Mouse (Mus musculus) adrenal gland, adult 2 months (tissue): ENCODE results near the gene Gm17655. TPM values are rescaled to one million over a fixed set of nuclear protein-coding genes. Genes with fewer than 3 reads are reported as not detected.
"Not testable (repeated sequence)": the region's sequence is repeated elsewhere in the genome, so short reads cannot be mapped to it uniquely, and the experiment has no call there.

Experiments
- DNase-seq: peaks from one replicate; pipeline ENCODE4 v3.0.0; 2021
- long read RNA-seq: library from polyadenylated mRNA; stranded (forward); transcript quantifications from one replicate; pipeline ENCODE4 v2.0.0, GENCODE M21; 2021
- polyA plus RNA-seq: library from polyadenylated mRNA; depleted of rRNA; stranded (reverse); fragments of >200 nt; gene quantifications from 2 replicates; pipeline ENCODE4 v1.2.3, GENCODE M21; 2012; rRNA removed
- total RNA-seq, 2 experiments: library from RNA; stranded (reverse); gene quantifications; 2 replicates each; pipeline ENCODE4 v1.2.3; 2021

The Gm17655 gene
- 1 to 10 TPM; 4.8 to 9.2 TPM for total RNA-seq
- not detected in 2 replicates for polyA plus RNA-seq
- long read RNA-seq: 0 reads

DNA sequence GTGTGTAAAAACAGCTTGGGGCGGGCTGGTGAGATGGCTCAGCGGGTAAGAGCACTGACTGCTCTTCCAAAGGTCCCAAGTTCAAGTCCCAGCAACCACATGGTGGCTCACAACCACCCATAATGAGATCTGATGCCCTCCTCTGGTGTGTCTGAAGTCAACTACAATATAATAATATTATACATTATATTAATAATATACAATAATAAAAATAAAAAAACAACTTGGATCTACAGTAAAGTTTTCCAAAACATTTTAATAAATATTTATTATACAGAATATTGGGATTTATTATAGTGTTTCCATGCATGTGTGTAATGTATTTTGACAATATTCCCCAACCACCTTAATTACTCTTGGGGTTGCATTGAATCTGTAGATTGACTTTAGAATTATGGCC, at the start of gene Gm17655:
TSS of gene Gm17655 (minus strand) at position 101 of the 400 bp plus-strand sequence.
- DNase-seq: not testable (repeated sequence)

DNA sequence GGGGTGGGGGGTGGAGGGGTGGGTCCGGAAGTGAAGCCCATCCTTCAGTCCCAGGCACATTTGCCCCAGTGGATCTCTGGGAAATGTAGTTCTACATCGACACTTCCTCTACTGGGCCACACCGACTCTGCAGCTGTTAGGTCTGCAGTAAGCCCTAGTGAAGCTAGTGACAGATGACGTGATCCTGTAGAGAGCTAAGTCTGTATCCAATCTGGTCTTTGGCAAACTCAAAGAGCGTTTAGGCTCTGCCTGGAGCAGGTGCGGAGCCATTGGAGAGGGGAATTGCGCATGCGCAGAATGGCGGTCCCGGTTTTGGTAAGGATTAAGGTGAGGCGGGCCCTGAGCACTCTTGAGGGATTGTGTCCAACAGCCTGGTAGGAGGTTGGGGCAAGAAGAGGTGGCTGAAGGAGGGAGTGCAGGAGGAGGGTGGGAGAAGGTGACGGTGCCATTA, 37.7 kb upstream of the Gm17655 start, which contains the start of gene Zfp605:
TSS of gene Zfp605 (plus strand) at position 102 of the 451 bp plus-strand sequence.
- peak; percentile 91 for DNase-seq

DNA sequence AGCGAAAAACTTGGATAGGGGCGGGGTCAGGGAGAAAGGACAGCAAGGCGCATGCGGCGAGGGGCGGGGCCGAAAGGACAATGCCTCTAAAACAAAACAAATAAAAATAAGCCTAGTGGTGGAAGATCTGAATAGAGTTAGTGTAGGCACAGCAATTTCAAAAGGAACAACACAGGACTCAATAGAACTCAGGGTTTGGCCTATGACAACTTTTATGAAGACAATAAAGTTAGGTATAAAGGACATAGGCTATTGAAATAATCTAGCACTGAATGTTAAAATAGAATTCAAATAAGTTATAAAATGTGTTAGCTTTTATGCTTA, 36.0 kb upstream of the Gm17655 start:
- DNase-seq: no peak

DNA sequence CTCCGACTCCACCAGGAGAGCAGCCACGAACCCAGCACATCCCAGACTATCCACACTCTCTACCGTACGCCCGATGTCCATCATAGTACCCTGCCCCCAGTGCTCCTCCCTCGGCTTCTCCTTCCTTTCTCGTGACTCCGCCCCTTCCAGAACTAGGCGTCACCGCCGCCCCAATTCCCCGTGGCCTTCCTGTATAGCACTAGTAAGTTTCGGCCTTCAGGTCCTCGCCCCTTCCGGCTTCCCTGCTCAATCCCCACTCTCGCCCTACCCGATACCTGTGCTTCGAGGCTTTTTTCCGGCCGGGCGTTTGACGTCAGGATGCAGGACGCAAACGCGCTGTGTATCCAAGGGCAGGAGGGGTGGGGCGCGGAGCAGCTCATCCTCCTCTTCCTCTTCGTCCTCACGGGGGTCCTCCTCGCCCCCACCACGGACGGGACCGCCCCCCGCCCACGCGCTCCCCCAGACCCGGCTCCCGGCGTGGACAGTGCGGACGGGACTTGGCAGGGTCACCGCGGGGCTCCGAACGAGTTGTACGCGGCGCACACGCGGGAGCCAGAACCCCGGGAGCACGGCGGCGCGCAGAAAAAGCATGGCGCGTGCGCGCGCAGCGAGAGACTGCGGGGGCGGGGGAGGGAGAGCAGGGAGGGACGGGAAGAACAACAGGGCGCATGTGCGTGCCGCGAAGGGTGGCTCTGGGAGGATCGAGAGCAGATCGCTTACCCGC, 35.4 kb upstream of the Gm17655 start, which contains the start of gene Gtpbp6:
TSS of gene Gtpbp6 (minus strand) at position 617 of the 724 bp plus-strand sequence.
- peak; percentile 97 for DNase-seq

DNA sequence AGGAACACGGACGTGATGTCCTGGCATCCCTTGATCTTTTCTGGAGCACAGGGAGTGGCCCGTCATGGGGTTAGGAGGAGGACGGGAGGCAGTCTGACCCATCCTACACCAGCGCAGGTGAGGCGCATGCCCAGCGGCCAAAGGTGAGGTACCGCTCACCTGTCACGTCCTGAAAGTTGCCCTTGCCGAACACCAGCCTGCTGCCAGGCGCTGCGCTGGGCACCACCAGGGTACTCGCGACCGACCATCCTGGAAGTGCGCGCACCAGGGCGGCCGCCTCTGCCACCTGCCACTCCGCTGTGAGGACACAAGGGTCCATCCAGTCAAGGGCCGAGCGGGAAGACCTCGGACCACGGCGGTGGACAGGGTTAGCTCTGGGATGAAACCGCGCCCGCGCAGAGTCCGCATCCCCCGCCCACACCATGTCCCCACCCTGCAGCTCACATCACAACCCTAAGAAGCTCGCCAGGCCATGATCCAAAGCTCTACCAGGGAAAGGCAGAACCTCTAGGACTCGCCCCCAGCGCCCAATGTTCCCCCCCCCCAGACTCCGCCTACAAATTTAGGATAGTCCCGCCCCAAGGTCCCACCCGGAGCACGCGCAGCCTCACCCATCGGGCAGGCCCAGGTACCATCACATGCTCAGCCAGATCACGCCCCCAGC, 34.7 kb upstream of the Gm17655 start:
- DNase-seq: no peak

DNA sequence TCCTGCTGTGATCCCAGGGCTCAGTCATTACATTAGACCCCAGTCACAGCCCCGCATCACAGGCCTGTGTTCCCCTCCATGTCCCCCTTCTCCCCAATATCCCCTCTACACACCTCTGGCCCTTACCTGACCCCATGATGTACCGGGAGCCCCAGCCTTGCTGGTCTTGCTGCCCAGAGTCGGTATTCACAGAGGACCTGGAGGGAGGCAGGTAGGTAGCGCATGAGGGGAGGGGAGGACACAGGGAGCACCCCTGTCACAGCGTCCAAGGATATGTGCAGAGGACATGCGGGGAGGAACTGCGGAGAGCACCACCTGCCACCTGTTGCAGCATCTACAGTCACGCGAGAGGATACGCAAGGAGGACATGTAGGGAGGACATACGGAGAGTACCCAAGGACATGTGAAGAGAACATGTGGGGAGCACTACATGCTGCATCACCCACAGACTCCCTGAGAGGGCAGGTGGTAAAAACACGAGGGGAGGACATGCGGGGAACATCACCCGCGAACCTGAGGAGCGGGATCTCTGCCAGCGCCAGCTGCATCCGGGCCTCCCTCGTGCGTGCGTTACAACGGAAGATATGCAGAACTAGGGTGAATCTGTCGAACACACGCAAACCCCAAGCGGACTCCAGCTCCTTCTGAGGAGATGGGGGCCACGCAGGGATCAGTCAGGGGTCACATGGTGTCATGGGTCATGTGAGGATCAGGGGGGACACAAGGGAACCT, 34.0 kb upstream of the Gm17655 start:
- peak; percentile 10 for DNase-seq

DNA sequence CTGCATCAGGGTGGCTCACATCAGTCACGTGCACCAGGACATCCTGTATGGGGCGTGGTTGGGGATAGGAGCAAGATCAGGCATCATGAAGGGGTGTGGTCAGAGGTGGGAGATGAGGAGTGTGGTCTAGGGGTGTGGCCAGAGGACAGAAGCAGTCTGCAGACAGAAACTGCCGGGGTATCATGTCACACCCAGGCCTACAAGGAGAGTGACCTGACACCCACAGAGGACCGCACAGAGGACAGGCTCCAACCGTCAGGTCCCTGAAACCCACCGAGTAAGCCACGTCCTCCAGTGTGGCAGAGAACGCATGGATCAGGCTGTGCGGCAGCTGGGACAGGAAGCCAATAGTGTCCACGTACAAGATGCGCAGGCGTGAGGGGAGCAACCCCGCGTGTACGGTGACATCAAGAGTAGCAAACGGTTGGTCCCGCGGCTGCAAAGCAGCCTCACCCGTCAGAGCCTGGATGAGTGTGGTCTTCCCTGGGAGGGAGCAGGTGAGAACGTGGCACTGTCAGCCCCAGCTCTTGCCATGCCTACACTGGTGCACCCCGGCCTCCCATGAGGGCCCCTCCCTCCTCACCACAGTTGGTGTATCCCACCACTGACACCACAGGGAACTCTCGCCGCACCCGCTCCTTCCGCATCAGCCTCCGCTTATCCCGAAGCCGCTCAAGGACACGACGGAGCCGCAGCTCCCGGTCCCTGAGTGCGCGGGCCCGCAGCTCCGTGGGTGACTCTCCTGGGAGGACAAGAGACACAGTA, 32.5 kb upstream of the Gm17655 start:
- peak; percentile 12 for DNase-seq

DNA sequence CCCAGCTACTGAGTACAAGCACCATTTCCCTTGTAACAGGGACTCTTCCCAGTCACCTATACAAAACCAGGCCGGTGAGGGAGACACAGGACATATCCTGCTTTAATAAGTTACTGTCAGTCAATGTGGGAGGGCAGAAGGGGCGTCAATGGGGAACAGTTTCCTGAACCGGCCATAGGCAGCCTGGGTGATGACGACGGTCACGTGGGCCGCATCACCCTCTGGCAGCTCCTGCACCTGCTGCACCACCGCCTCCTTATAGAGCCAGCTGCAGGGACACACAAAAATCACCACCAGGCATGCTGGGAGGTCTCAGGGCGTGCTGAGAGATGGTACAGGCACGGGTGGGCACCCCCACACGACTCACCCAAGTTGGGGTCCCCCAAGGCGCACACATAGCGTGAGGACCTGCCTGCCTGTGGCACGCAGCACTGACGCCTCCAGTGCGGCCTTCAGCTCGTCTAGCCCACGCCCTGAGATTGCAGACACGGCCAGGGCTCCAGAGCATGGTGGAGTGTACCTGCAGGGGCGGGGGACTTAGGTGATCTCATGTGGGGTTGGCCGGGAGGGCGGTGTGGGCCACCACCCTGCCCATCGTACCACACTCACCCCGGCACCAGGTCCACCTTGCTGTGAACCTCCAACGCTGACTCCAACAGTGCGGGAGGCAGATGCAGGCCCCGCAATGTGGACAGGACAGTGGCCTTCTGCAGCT, 31.7 kb upstream of the Gm17655 start:
- no peak for DNase-seq

DNA sequence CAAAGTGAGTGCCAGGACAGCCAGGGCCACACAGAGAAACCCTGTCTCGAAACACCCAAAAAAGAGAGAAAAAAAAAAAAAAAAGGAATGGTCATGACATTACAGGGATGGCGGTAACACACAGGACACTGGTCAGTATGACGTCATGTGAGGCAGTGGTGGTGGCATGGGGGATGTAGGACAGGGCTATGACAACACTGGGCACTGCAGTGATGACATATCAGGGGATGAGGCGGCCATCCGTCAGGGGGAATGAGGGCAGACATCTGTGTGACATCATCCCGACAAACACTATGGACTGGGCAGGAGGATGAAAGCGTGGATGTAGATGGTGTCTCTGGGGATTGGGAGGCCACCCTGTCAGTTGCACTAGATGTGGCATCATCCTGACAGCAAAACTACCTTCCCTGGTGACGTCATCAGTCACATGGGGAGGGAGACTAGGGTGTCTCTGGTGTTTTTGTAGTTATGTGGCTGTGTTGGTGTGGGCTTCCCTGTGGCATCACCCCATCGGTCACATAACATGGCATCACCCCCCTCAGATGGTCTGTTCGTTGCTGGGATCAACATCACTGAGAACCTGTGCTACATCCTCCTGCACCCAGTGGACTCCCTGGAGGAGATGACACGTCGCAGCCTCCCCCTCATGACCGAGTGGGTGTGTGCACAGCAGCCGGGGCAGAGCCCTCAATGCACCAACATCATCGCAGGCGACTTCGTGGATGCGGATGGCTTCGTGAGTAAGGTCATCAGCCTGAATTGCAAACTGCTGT, 30.7 kb upstream of the Gm17655 start:
- no peak for DNase-seq

DNA sequence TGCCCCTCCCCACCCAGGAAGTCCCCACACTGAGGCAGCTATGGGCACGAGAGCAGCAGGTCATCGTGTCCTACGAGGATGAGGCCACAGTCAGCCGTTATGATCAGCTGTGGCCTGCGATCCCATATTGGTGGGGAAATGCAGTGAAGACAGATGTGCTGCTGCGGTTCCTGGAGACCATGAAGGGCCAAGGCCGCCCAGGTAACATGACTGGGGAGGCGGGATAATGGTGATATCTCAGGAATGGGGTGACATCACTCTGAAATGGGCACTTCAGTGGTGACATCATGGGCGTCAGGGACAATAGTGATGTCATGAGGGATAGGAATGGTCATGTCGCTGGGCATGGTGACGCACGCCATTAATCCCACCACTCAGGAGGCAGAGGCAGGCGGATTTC, 30.1 kb upstream of the Gm17655 start:
- DNase-seq: no peak

DNA sequence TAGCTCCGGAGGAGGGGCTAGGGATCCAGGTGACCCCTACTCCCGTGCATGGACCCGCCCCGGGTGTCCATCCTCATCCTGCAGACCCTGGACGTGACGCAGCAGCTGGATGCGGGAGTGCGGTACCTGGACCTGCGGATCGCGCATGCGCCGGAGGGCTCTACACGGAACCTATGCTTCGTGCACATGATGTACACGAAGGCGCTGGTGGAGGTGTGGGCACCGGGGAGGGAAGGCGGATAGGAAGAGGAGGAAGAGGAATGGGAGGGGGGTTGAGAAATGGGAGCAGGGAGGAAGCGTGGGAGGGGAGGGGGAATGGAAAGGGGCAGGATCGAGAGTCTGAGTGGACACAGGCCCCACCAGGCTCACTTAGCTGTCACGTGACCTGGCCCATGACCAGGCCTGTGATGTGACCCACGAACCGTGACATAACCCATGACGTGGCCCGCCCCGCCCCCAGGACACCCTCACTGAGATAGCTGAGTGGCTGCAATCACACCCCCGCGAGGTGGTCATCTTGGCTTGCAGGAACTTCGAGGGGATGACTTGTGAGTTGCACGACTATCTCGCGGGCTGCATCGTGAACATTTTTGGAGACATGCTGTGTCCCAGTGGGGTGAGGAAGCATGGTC, 29.5 kb upstream of the Gm17655 start:
- peak; percentile 47 for DNase-seq

DNA sequence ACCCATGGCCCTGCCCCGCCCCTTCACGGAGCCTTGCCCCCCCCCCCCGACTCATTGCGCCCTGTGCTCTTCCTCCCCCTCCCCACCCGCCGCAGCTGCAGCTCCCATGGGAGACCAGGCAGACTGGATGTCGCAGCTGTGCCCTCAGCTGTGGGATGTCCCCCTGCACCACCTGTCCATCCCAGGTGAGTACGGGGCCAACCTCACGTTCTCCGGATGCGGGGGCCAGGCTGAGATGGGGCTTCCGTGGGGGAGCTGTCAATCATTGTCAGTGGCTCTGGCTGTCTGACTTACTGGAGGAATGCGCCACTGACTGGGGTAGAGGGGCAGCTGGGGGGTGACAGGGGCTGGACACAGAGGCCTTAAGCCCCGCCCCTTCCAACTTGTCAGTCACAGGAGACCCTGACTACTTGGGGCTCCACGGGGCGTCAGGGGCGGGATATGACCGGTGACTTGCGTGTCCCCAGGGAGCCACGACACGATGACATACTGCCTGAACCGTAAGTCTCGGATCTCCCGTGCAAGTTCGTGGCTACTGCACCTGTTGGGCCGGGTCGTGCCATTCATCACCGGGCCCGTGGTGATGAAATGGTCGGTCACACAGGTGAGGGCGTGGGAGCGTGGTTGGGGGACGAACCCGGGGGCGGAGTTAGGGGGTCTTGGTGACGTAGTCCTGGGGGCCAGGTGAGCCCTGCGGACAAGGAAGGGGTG, 28.8 kb upstream of the Gm17655 start:
- DNase-seq: peak; percentile 9

DNA sequence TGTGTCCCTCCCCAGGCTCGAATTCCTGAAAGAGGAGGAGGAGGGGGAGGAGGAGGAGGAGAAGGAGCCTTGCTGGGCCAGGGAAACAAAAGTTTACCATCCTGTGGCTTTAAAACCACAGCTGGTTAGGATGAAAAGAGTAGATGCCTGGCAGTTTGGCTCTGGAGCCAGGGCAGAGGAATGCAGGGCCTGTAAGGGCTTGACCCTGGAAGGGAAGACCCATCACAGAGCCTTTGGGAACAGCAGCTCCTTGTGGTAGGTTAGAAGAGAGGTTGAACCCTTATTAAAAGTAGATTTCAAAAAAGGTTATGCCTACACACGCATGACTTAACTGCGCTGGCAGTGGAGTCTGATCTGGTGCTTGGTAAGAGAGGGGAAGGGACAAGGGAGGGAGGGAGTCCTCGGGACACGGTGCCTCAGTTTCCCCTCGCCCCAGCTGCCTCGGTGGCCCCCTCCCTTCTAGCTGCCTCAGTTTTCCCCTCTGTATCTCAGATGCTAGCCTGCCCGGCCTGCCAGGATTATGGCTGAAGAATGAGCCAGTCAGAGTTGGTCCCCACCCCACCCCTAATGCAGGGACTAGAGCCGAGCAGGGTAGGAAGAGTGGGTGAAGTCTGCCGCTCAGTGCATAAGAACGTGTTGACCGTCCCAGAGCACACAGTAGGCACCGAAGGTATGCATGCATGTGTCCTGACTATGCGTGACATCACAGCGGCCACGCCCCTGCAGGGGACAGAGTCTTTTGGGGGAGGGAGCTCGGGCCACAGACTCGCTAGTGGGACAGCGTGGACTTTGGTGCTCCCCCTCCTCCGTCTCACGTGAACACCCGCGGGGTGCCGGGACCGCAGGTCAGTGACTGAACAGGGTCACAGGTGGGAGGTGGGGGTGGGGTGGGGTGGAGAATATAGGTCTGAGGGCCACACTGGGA, 27.6 kb upstream of the Gm17655 start, which contains the start of gene Plcxd1:
TSS of gene Plcxd1 (plus strand) at position 314 of the 925 bp plus-strand sequence.
- no peak for DNase-seq

DNA sequence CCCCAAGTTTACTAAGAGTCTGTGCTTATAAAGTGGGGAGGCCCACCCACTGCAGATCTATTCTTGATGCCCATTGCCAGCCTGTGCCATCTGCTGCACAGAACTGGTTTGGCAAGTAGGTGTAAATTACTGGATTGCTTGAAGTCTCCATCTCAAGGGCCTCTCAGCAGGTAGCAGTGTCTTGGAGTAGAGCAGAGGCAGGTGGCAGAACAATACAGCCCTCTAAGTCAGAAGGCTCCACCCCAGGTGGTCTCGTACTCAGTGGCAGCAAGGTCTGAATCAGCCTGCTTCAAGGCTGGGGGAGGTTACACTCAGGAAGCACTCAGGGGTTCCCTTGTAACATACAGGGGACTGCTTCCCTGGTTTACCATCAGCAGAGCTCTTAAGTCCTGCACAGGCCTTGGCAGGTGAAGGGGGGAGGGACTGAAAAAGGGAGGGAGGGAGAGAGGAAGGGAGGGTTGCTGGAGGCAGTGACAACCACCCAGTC, 26.7 kb upstream of the Gm17655 start:
- DNase-seq: no peak

DNA sequence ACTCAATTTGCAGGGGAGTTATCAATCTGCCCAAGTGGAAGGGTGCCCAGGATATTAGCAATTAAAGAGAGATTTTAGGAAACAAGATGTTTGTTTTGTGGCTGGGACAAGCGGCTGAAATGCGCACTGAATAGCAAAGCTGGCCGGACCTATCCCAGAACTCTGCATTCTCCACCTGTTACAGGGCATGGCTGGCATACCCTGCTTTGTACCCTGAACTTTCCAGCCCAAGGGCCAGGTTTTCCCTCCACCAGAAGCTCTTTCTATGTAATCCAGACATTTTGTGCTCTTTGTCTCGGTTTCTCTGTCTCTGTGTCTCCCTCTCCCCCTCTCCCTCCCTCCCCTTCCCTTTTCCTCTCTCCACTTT, 22.5 kb upstream of the Gm17655 start:
- DNase-seq: no peak

DNA sequence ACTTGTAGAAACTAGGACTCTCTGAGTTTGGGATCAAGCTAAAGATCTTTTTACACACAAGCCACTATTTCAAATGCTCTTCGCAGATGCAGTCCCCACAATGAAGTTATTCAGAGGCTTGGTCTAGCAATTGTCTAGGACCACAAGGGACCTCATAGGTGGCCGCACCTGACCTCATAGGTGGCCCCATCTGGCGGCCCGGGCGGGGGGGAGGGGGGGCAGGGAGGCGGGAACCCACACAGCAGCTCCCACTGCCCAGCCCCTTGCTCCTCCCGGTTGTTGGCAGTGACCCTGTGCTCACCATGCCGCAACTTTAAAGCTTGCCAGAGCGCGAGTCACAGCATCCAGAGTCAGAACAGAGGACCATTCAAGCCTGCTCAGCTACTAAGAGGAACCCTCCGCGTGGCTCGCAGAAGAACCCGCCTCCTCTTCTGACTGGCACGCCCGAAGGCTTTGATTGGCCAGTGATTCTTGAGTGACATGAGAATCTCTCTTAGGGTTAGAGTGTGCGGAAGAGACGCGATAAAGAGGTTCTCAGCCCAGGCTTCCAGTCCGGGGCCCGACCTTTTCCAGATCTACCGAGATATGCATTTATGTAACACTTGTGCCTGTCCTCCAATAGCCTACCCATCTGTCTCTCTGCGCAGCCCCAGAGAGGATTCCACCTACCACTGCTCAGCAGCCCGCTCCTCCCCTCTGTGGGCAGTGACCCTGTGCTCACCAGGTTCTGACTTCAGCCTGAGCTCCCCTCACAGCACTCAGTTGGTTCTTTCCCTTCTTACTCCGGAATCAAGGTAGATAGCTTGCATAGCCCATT, 21.9 kb upstream of the Gm17655 start, which contains the start of gene Gm35315:
TSS of gene Gm35315 (minus strand) at position 391 of the 817 bp plus-strand sequence.
- DNase-seq: peak; percentile 92

DNA sequence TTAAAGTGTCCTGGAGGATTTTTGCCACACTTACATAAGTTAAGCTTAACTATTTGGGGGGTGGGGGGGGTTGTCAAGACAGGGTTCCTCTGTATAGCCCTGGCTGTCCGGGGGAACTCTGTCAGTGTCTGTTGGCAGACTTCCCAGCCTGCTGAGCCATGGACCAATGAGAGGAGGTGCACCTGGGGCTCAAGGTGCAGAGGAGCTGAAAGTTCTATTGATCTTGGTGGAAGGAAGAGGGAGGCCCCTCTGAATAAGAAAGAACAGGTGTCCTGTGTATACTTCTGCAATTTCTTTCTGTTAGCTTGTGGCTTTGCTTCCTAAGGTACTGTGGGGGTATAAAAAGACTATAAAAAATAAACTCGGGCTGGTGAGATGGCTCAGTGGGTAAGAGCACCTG, 19.2 kb upstream of the Gm17655 start:
- DNase-seq: no peak
